Mouse (Mus musculus): ENCODE measurements around the gene Plbd2. TPM values are rescaled to one million over a fixed set of nuclear protein-coding genes. Genes with fewer than 3 reads are reported as not detected.

Gene Plbd2
- polyA plus RNA-seq, 1 experiment from 2014 or later = 44.1 TPM

Other genes with a start within 250 kb of the Plbd2 start
- gene Lhx5, start 71.9 kb downstream of the Plbd2 start, polyA plus RNA-seq (2015; fragmentation: Nextera tagmentation; extraction: Ambion mirVana) = not detected in 2 replicates
- gene Sdsl, start 30.8 kb downstream of the Plbd2 start, polyA plus RNA-seq (2015; fragmentation: Nextera tagmentation; extraction: Ambion mirVana) = 18.1 TPM in 2 replicates
- gene Sds, start 27.1 kb downstream of the Plbd2 start, polyA plus RNA-seq (2015; fragmentation: Nextera tagmentation; extraction: Ambion mirVana) = 0.56 TPM in 1 of 2 replicates, not detected in the other
- 3.5 and 4.3 TPM in 2 replicates for gene Slc8b1, start 7.5 kb upstream of the Plbd2 start, polyA plus RNA-seq (2015; fragmentation: Nextera tagmentation; extraction: Ambion mirVana)
- gene Tpcn1, start 85.0 kb upstream of the Plbd2 start, polyA plus RNA-seq (2015; fragmentation: Nextera tagmentation; extraction: Ambion mirVana) = 14.5 TPM in 2 replicates
- 0.36 and 0.42 TPM in 2 replicates for gene Iqcd, start 85.4 kb upstream of the Plbd2 start, polyA plus RNA-seq (2015; fragmentation: Nextera tagmentation; extraction: Ambion mirVana)
- gene Rita1, start 109.0 kb upstream of the Plbd2 start, polyA plus RNA-seq (2015; fragmentation: Nextera tagmentation; extraction: Ambion mirVana) = 13.2 and 14.0 TPM in 2 replicates
- gene Ddx54, start 109.1 kb upstream of the Plbd2 start, polyA plus RNA-seq (2015; fragmentation: Nextera tagmentation; extraction: Ambion mirVana) = 30.2 and 35.0 TPM in 2 replicates
- gene Cfap73, start 130.6 kb upstream of the Plbd2 start, polyA plus RNA-seq (2015; fragmentation: Nextera tagmentation; extraction: Ambion mirVana) = 0.49 TPM in 1 of 2 replicates, not detected in the other
- 0.70 and 0.74 TPM in 2 replicates for gene Rasal1, start 145.2 kb upstream of the Plbd2 start, polyA plus RNA-seq (2015; fragmentation: Nextera tagmentation; extraction: Ambion mirVana)
- 6.7 and 11.2 TPM in 2 replicates for gene Dtx1, start 208.3 kb upstream of the Plbd2 start, polyA plus RNA-seq (2015; fragmentation: Nextera tagmentation; extraction: Ambion mirVana)
- gene Oas2, start 246.2 kb upstream of the Plbd2 start, polyA plus RNA-seq (2015; fragmentation: Nextera tagmentation; extraction: Ambion mirVana) = 0.22 and 0.46 TPM in 2 replicates